Mouse (Mus musculus): ENCODE data around the gene Ccdc24.

Gene Ccdc24

DNA sequence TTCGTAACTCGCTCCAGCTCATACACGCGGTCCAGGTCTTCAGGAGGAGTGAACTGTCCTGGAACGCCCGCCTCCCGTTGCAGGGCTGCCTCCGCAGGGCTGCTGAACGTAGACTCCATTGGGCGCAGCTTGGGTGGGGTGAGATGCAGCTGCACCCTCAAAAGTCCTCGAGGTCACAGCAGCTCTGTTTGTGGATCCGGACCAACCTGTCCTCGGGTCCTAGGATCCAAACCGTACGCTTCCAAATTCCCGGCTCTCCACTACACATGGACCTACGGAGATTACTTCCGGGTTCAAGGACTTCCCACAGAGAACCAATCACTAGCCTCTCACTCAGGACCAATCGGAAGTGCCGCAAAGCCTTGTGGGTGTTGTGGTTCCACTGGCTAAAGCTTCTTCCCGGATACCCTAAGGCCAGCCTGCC lies 19.4 kb upstream of the Ccdc24 start, which contains the start of gene Dph2:
TSS of gene Dph2 (minus strand) at position 295 of the 424 bp plus-strand sequence.
- peak; percentile 93 for DNase-seq (ENCODE audit: low spot score)

DNA sequence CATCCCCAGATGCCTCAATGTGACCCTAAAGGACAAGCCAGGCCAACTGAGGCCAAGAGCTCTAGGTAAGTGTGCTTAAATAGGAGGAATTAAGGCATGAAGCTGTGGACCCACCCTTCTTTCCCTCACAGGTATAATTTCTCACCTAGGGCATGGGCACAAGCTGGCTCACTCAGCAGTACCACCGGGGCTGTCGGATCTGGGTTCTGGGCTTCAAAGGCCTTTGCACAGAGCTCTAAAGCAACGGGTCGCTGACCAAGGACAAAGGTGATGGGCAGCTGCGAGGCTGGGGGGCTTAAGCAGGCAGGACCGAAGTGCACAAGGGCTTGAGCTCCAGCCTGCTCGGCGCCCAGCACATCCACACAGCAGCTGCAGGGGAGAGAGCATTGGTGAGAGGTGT lies 18.4 kb upstream of the Ccdc24 start:
- no peak for DNase-seq (ENCODE audit: low spot score)

GRCm38 (mm10) chr4:117890031-117890430 lies 17.7 kb upstream of the Ccdc24 start:
- DNase-seq (ENCODE audit: low spot score): no peak

DNA sequence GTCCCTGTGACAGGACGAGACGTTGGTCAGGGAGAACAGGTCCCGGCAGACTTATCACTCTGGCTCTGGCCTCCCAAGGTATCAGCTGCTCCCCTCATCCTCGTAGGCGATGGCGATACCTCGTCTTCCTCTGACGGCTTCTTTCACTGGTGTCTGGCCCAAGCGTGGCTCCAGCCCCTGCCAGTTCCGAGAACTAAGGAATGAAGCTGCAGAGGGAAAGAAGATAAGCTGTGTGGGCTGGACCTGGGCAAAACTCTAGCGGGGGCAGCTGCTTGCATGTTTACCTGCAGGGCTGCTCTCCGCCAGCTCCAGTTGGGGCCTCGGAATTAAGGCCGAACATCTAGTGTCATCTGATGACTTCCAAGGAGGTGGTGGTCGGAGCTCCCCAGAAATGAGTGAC lies 17.1 kb upstream of the Ccdc24 start:
- no peak for DNase-seq (ENCODE audit: low spot score)

- DNase-seq (ENCODE audit: low spot score): no peak
Observed at GRCm38 (mm10) chr4:117887920-117888319, 15.6 kb upstream of the Ccdc24 start.

GRCm38 (mm10) chr4:117887133-117887532 lies 14.8 kb upstream of the Ccdc24 start, which contains the start of gene Atp6v0b:
Gene Atp6v0b (minus strand): TSS chr4:117887333.
- peak; percentile 92 for DNase-seq (ENCODE audit: low spot score)

DNA sequence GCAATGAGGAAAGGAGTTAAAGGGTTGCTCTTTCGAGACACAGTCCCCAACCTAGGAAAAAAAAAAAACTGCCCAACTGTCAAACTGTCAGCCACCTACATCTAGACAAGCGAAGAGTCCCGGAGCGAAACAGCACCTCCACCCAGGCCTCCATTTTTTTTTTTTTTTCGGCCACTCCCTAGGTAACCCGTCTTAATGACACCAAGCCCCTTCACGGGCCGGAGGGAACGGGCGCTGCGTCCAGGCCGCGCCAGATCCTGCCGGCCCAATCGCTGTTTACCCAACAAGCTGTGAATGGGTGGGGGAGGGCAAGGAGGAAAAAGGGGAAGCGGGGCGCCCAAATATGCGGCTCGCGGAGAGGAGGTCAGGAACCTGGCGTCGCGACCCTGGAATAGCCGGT lies 14.3 kb upstream of the Ccdc24 start:
- peak; percentile 10 for DNase-seq (ENCODE audit: low spot score)

- no peak for DNase-seq (ENCODE audit: low spot score)
Observed at GRCm38 (mm10) chr4:117885994-117886393, 13.6 kb upstream of the Ccdc24 start.

DNA sequence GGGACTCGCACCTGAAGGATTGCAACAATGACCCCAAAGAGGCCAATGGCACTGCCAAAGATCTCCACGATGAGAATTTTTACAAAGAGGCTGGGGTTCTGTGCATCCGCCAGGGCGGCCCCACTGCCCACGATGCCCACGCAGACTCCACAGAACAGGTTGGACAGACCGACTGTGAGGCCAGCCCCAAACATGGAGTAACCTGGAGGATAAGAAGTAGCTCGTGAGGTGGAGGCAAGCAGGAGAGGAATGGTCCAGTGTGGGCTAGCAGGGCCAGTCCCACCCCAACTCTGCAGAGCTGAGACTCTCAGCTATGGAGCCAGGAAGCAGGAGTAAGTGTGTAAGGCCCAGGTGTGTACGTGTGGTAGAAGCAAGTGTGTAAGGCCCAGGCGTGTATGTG lies 12.7 kb upstream of the Ccdc24 start:
- no peak for DNase-seq (ENCODE audit: low spot score)

GRCm38 (mm10) chr4:117884146-117884545 lies 11.8 kb upstream of the Ccdc24 start:
- DNase-seq (ENCODE audit: low spot score): no peak

DNA sequence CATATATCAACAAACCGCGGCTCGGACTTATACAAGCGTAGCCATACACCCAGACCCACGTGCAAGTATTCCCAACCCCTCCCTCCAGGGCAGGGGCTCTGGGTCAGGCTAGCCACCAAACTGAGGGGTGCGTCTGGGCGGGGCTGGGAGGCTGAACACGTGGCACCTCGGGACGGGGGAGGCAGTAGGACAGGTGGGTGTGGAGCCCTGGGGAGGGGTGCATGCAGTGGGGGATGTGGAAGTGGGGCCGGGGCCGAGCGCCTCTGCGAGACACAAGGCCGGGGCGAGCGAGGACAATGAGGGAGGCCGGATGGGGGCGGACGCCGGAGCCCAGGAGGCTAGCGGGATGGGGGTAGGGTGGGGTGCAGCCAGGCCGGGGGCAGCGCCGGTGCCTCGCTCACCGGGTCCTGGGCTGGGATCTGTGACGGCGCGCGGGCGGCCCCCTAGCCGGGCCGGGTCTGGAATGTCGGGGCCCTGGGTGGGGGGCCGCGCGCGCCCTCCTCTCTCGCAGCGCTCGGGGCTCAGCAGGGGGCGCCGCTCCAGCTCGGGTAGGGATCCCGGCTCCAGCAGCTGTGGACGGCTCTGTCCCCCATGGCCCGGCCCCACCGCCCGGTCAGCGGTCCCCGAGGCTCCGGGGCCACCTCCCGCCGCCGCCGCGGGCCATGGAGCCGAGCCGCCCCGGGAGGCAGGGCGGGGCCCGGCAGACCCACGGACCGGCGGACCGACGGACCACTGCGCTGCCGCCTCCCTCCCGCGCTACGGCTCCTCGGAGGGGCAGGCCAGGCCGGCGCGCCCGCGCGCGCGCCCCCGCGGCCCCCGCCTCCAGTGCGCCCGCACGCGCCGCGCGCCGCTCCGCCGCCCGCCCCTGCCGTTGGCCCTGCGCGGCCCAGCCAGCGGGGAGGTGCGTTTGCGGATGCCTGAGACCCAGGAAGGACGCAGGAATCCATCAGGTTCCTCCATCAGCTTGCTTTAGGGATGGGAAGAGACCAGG lies 10.6 kb upstream of the Ccdc24 start, which contains the start of gene B4galt2:
TSS of gene B4galt2 (minus strand) at position 787 of the 991 bp plus-strand sequence.
- DNase-seq (ENCODE audit: low spot score): peak; percentile 64

DNA sequence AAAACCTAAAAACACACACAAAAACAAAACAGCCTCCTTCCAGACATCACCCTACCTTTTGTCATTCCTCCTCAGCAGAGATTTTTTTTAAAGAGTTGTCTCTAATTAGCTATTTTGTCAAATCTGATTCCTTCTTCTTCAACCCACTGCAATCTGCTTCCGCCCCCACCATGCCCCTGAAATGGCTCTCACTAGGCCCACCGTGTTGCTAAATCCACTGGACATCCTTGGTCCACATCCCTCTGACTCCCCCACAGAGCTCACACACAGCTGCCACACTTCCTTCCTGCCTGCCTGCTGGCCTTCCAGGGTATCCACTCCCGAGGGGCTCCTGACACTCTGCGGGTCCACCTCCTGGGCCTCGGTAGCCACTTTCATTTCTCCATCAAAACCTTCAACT lies 6.3 kb upstream of the Ccdc24 start:
- DNase-seq (ENCODE audit: low spot score): no peak

DNA sequence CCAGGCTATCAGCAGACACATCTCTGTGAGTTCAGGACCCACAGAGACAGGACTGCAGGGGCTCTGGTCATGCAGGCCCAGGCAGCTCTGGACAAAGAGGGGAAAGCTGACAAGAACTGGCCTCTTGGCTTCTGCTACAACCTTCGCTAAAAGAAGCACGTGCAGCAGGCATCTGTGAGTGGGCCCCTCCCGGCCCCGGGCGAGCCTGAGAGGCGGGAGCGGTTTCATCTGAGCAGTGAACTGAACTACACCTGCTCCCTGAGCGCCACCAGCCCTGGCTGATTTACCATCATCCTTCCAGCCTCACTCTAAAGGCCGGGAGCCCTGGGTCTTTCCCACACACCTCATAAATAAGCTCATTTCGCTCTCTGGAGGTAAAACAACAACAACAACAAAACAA lies 5.9 kb upstream of the Ccdc24 start:
- no peak for DNase-seq (ENCODE audit: low spot score)

DNA sequence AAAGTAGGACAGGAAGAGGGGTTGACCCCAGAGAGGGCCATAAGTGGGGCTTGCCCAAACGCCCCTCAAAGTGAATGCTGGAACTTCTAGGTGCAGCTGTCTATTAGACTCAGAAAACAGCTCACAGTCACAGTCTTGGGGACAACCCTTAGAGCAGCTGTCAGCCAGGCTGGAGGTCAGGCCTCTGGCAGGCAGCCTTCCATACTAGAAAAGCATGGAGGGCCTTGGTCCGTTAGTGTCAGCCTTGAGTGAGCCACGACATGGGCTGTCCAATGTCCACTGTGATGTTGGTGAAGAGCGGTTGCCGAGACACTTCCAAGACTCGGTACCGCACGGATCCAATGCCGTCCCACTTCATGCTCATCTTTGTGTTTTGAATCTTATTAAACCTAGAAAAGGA lies 1.3 kb upstream of the Ccdc24 start:
- no peak for DNase-seq (ENCODE audit: low spot score)

GRCm38 (mm10) chr4:117871787-117872186 lies 570 bp downstream of the Ccdc24 start:
- no peak for DNase-seq (ENCODE audit: low spot score)

DNA sequence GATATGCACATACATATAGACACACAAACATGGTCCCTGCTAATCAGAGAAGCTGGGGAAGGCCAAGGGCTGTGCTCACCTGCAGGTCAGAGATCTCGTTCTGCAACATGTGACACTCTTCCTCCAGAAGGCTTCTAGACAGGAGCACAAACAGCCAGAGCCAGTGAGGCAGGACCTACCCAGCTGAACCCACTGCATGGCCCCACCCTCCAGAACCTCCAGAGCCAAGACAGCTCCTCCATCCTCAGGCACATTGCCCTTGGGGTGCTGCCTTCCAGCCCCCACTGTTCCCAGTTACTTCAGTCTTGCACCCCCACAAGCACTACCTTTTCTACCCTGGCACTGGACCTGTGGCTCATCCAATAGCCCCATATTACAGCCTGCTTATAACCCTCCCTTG lies 1.9 kb downstream of the Ccdc24 start:
- no peak for DNase-seq (ENCODE audit: low spot score)

- no peak for DNase-seq (ENCODE audit: low spot score)
Observed at GRCm38 (mm10) chr4:117869317-117869716, 3.0 kb downstream of the Ccdc24 start.

- DNase-seq (ENCODE audit: low spot score): peak; percentile 81
Observed at GRCm38 (mm10) chr4:117867823-117868222, 4.5 kb downstream of the Ccdc24 start.

GRCm38 (mm10) chr4:117867000-117867399 lies 5.4 kb downstream of the Ccdc24 start:
- DNase-seq (ENCODE audit: low spot score): no peak

DNA sequence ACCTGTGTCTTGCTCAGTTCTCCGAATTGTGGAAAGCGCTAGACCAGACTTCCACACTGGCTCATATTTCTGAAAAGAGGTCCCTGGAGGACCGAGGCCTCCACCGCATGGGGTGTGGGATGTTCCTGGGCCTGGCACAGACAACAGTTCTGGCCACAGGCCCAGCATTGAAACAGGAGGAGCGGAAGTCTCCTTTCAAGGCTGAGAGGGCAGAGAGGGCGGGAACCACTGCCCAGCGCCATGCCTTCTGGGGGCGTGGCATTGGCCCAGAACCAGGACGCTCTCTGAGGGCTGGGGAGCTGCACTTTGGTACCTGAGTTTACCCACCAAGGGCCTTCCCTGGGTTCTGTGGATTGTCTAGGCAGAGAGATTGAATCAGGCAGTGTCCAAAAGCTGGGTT lies 6.3 kb downstream of the Ccdc24 start:
- DNase-seq (ENCODE audit: low spot score): no peak

GRCm38 (mm10) chr4:117862823-117863222 lies 9.5 kb downstream of the Ccdc24 start:
- peak; percentile 59 for DNase-seq (ENCODE audit: low spot score)

- no peak for DNase-seq (ENCODE audit: low spot score)
Observed at GRCm38 (mm10) chr4:117860570-117860969, 11.8 kb downstream of the Ccdc24 start.

- DNase-seq (ENCODE audit: low spot score): peak; percentile 67
Observed at GRCm38 (mm10) chr4:117858794-117859193, 13.6 kb downstream of the Ccdc24 start.

All from retina, embryonic 14.5 days (tissue).